Mouse (Mus musculus) intestine, postnatal 0 days (tissue): Measurements from ENCODE around the gene 1700001F09Rik. TPM values are rescaled to one million over a fixed set of nuclear protein-coding genes. Genes with fewer than 3 reads are reported as not detected.

Source experiments
- polyA plus RNA-seq: library from polyadenylated mRNA; unstranded; fragments of >200 nt; fragmentation: Nextera tagmentation; extraction: Ambion mirVana; gene quantifications from 2 replicates; pipeline ENCODE4 v1.2.1, GENCODE M21; 2015

Gene 1700001F09Rik
- polyA plus RNA-seq, 1 experiment from 2014 or later = not detected

Other genes starting within 250 kb of the 1700001F09Rik start
- gene Gm8104, start 247.2 kb downstream of the 1700001F09Rik start, polyA plus RNA-seq = not detected in 2 replicates
- gene Gm7233, start 167.9 kb downstream of the 1700001F09Rik start, polyA plus RNA-seq = not detected in 2 replicates
- gene Gm8122, start 112.5 kb downstream of the 1700001F09Rik start, polyA plus RNA-seq = not detected in 2 replicates
- gene Gm8126, start 89.2 kb downstream of the 1700001F09Rik start, polyA plus RNA-seq = not detected in 2 replicates
- gene Gm9732, start 72.8 kb downstream of the 1700001F09Rik start, polyA plus RNA-seq = not detected in 2 replicates
- gene Gm8127, start 54.0 kb downstream of the 1700001F09Rik start, polyA plus RNA-seq = not detected in 2 replicates
- gene Gm8138, start 68.5 kb upstream of the 1700001F09Rik start, polyA plus RNA-seq = not detected in 2 replicates
- gene Gm5799, start 195.8 kb upstream of the 1700001F09Rik start, polyA plus RNA-seq = not detected in 2 replicates
- not detected in 2 replicates for gene Gm17654, start 231.3 kb upstream of the 1700001F09Rik start, polyA plus RNA-seq